Mouse (Mus musculus) lung, embryonic 15.5 days (tissue): ENCODE results near the gene Zfp931. TPM values are rescaled to one million over a fixed set of nuclear protein-coding genes. Genes with fewer than 3 reads are reported as not detected.
A peak's percentile ranks its signal among the peaks of the same experiment; 100 is the strongest.
"Not testable (repeated sequence)": the region's sequence is repeated elsewhere in the genome, so short reads cannot be mapped to it uniquely, and the experiment has no call there.

Experiments
- ATAC-seq: fragments of 200-750 bp; cut with Nextera tagmentation; 2 replicates; pipeline ENCODE4 v1.8.0; 2017; ENCODE audit warnings: moderate number of reproducible peaks, borderline replicate concordance; ENCODE audit not compliant: low FRiP score, low TSS enrichment; ENCODE audit errors: extremely low read depth
- H3K27ac ChIP-seq: fragments of 300-500 bp; sonication (generic); 2 replicates; pipeline ENCODE4 v1.5.1; 2015; ENCODE audit warnings: moderate library complexity, mild to moderate bottlenecking, inconsistent platforms
- H3K27me3 ChIP-seq: fragments of 300-500 bp; sonication (generic); 2 replicates; pipeline ENCODE4 v1.6.1; 2015; ENCODE audit warnings: inconsistent platforms
- H3K36me3 ChIP-seq: fragments of 300-500 bp; sonication (generic); 2 replicates; pipeline ENCODE4 v1.6.1; 2015; ENCODE audit warnings: inconsistent platforms
- H3K4me1 ChIP-seq: fragments of 300-500 bp; sonication (generic); 2 replicates; pipeline ENCODE4 v1.6.1; 2015; ENCODE audit warnings: inconsistent platforms
- H3K4me2 ChIP-seq: fragments of 300-500 bp; sonication (generic); 2 replicates; pipeline ENCODE4 v1.6.1; 2015; ENCODE audit warnings: inconsistent platforms, mild to moderate bottlenecking, moderate library complexity
- H3K4me3 ChIP-seq: fragments of 300-500 bp; sonication (generic); 2 replicates; pipeline ENCODE4 v1.5.1; 2015; ENCODE audit warnings: mild to moderate bottlenecking, inconsistent platforms
- H3K9ac ChIP-seq: fragments of 300-500 bp; sonication (generic); 2 replicates; pipeline ENCODE4 v1.6.1; 2015; ENCODE audit warnings: inconsistent platforms
- H3K9me3 ChIP-seq: fragments of 300-500 bp; sonication (generic); 2 replicates; pipeline ENCODE4 v1.6.1; 2016; ENCODE audit warnings: inconsistent platforms
- WGBS: fragments of 180-500 bp; shearing (Covaris S2); methylation state at CpG from one replicate; pipeline ENCODE4 v1.1.7; 2015; 5-methylcytosine and 5-hydroxymethylcytosine counted together
- polyA plus RNA-seq: library from polyadenylated mRNA; unstranded; fragments of >200 nt; fragmentation: Nextera tagmentation; extraction: Ambion mirVana; gene quantifications from 2 replicates; pipeline ENCODE4 v1.2.1, GENCODE M21; 2015

Zfp931 gene
- polyA plus RNA-seq, 1 experiment from 2014 or later, result 18.6 TPM

DNA sequence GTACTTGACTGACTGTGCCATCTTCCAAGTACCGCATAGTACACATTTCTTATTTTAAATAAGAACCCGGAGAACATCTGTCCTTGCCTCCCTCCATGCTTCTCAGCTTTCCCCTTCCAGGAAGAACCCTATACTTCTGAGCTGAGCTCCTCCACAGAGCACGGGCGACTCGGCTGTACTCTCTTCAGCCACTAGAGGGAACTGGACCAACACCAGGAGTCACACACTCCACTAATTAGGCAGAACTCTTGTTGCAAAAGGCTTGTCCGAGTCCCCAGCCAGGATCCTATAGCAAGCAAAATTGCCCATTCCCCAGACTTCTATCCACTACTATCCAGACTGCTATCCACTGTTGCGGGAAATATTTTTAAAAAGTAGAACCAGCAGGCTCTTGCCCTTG, 23.7 kb upstream of the Zfp931 start:
- no peaks in the 10 kb centered on the region for H3K4me1 ChIP-seq
- ATAC-seq, result peak; percentile 70; the same call in 1 of the 2 replicates
- no peak overlapping the region for H3K9ac ChIP-seq
- H3K27ac ChIP-seq, result no peak overlapping the region
- H3K4me2 ChIP-seq, result no peak overlapping the region
- H3K36me3 ChIP-seq, result no peaks in the 10 kb centered on the region
- no peak overlapping the region for H3K4me3 ChIP-seq
- WGBS, result 9% methylated on average over 7 of the region's 7 CpGs
- H3K9me3 ChIP-seq, result no peaks in the 10 kb centered on the region
- H3K27me3 ChIP-seq, result no peaks in the 10 kb centered on the region

DNA sequence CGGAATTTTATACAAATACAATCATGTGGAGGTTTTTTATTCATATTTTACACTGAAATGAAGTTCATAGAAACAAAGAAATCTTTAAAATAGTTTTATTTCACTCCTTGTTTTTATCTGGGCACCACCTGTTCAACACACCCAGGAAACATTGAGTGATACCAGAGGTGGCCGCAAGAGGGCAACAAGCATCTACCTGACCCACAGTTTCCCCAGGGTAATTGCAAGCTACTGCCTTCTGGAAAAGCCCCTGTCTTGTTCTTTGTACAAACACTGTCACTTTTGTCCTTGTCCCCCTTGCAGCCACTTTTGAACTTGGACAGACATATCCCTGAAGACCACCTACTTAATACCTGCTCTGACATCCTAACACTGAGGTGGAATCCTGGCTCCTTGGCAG, 19.7 kb upstream of the Zfp931 start:
- 13% methylated on average over 2 of the region's 2 CpGs for WGBS
- Histone ChIP-seq H3K9ac (no peak overlapping the region), H3K27ac (no peak overlapping the region), H3K4me3 (no peak overlapping the region), H3K27me3 (no peaks in the 10 kb centered on the region), H3K9me3 (no peaks in the 10 kb centered on the region), H3K36me3 (no peaks in the 10 kb centered on the region), H3K4me1 (no peaks in the 10 kb centered on the region), H3K4me2 (no peak overlapping the region)
- no peak for ATAC-seq

DNA sequence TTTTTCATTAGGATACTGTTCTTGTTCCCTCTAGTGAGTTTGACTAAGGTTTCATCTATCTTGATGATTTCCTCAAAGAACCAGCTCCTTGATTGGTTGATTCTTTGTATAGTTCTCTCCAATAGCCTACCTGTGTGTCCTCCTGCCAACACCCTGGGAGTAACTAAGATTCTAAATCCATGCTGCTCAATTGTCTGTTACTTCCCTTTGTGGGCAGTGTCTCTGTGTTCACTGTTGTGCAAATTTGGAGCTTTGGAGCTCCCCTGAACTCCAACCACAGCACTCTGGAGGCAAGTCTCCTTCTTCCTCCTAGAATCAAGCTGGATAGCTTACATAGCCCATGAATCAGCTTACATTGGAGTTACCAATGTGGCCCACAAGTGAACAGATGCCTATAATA, 11.3 kb upstream of the Zfp931 start:
- Histone ChIP-seq H3K4me3 (no peak overlapping the region), H3K27me3 (no peaks in the 10 kb centered on the region), H3K9ac (no peak overlapping the region), H3K4me1 (no peaks in the 10 kb centered on the region), H3K36me3 (no peaks in the 10 kb centered on the region), H3K9me3 (no peaks in the 10 kb centered on the region), H3K4me2 (no peak overlapping the region), H3K27ac (no peak overlapping the region)
- no peak for ATAC-seq

DNA sequence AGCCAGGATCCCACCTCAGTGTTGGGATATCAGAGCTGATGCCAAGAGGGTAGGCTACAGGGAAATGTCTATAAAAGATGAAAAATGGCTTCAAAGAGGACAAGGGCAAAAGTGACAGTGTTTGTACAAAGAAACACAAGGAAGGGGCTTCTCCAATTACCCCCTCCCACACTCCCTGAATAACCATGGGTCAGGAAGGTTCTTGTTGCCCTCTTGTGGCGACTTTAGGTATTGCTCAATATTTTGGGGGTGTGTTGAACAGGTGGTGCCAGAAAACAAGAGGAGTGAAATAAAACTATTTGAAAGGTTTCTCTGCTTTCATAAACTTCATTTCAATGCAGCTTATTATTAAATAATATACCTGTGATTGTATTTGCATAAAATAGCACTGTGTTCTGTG, 20.1 kb downstream of the Zfp931 start:
- Histone ChIP-seq H3K27ac (no peak overlapping the region), H3K4me1 (no peaks in the 10 kb centered on the region), H3K4me3 (no peak overlapping the region), H3K9ac (no peak overlapping the region), H3K9me3 (no peaks in the 10 kb centered on the region), H3K4me2 (no peak overlapping the region), H3K36me3 (peaks cover 5% of the 10 kb centered on the region; the same call in 1 of the 2 replicates), H3K27me3 (no peaks in the 10 kb centered on the region)
- no peak for ATAC-seq
- WGBS, result 8% methylated on average over 1 of the region's 1 CpGs

DNA sequence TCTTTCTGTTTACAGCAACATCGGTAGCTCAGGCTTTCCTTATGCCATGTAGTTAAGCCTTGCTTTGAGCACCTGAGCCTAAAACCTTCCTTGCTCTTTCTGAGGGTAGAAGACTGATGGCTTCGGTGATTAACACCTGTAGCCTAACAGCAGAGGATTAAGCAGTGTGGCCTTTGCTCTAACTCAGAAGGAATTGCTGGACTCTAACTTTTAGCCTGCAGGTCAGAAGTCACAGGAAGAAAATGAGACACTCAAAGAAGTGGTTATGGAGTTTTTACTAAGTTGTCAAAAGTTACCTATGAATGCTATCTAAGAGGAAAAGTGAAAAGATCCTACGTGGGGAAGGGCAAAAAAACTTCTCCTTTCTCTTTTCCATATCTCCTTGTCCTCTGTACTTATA, 50.7 kb downstream of the Zfp931 start:
- not testable (repeated sequence) for H3K9ac ChIP-seq, H3K27me3 ChIP-seq, H3K4me1 ChIP-seq, H3K9me3 ChIP-seq, ATAC-seq, H3K27ac ChIP-seq, H3K4me3 ChIP-seq, H3K36me3 ChIP-seq, H3K4me2 ChIP-seq
- WGBS, result 86% methylated on average over 3 of the region's 3 CpGs

DNA sequence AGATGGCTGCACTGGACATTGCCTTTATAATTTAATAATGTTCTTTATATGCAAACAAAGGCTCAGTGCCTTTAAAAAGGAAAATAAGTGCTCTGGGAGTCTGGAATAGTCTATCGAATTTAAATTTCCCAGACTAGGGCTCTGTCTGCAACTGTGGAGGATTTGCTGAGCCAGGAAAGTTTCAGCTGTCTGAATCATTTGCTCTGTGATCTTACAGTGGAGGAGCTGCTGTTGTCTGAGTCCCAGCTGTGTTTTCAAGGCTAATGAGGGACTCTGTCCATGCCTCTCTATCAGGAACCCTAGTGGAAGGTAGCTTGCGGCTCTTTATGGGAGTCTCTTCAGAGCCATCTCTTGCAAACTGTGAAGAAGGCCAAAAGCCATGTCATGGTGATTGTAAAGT, 54.4 kb downstream of the Zfp931 start:
- not testable (repeated sequence) for H3K27me3 ChIP-seq, ATAC-seq, H3K4me1 ChIP-seq, H3K27ac ChIP-seq, H3K9me3 ChIP-seq, H3K36me3 ChIP-seq
- H3K9ac ChIP-seq, result peak overlapping the region; percentile 64
- 8% methylated on average over 2 of the region's 2 CpGs for WGBS
- peak overlapping the region; percentile 63 for H3K4me3 ChIP-seq
- H3K4me2 ChIP-seq, result peak overlapping the region; percentile 56

DNA sequence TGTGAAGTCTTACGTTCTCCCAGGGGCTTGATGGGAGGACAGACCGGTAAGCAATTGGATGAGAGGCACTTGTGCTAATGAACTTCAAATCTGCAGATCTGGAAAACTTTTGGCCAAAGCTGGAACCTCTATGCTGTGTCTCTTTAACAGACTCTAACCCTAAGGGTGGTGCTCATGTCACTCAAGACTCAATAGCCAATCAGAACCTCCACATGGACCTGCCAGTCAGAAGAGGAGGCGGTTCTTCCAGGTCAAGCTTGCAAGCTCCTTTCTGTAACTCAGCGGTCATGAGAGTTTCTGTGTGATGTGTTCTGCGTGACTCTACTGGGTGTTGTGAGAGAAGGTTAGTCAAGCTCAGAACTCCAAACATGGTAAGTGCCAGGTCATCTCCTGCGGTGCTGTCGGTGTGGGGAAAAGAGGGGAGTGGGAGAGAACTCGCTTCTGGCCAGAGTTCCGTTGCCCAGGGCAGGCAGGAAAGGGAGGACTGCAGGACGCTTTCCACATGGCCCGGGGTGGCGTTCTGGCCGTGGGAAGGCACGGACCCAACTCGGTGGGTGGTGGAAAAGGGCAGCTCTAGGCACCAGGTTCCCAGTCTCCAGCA, 55.2 kb downstream of the Zfp931 start, which contains the start of gene Zfp971:
TSS of gene Zfp971 (plus strand) at position 274 of the 601 bp plus-strand sequence.
- Histone ChIP-seq H3K9ac (peak within 1 kb of the TSS; percentile 64), H3K4me2 (peak within 1 kb of the TSS; percentile 56), H3K4me3 (peak within 1 kb of the TSS; percentile 63)
- not testable (repeated sequence) for H3K9me3 ChIP-seq, H3K4me1 ChIP-seq, H3K36me3 ChIP-seq, H3K27me3 ChIP-seq, ATAC-seq, H3K27ac ChIP-seq
- WGBS, result under 1% methylated on average over 14 of the region's 15 CpGs

DNA sequence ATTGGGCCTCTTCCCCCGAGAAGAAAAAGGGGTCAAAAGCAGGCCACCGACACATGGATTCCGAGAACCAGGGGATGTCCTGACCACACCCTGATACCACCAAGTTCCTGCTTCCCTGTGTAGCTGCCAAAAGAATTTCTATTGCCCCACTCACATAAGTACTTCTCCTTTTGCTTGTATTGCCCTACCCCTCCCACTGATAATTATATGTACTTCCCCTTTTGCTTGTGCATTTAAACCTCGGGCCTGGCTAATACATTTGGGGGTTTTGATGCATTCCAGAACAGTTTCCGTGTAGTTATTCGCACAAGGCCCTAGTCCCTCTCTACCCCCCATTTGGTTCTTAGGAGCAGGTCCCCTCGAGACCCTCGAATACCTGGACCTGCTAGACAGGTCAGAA, 57.5 kb downstream of the Zfp931 start:
- H3K36me3 ChIP-seq, ATAC-seq, H3K9me3 ChIP-seq, H3K4me1 ChIP-seq, H3K27ac ChIP-seq, H3K4me3 ChIP-seq, H3K27me3 ChIP-seq, H3K9ac ChIP-seq, H3K4me2 ChIP-seq: not testable (repeated sequence)
- 79% methylated on average over 8 of the region's 8 CpGs for WGBS

DNA sequence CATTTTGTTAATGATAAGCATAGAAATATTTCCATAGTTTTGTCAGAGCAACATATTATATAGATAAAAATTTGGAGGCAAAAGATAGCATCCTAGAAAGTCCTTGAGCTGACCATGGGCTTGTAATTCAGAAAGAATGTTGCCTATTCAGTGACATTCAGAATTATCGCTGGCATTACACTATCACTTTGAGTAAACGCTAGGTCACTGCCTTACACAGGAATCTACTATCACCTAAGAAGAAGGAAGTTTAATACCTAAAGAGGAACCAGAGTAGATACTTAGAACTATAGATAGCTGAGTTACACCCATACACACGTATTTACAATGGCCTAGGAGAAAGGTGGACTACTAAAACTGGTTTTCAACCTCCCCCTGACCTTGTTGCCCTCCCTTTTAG, 58.8 kb downstream of the Zfp931 start:
- not testable (repeated sequence) for ATAC-seq, H3K9ac ChIP-seq, H3K9me3 ChIP-seq, H3K4me3 ChIP-seq, H3K27me3 ChIP-seq, H3K4me2 ChIP-seq, H3K4me1 ChIP-seq, H3K27ac ChIP-seq, H3K36me3 ChIP-seq
- WGBS, result 75% methylated on average over 3 of the region's 3 CpGs

Other genes with a start within 250 kb of the Zfp931 start
- gene Gm14325, start 238.1 kb downstream of the Zfp931 start, polyA plus RNA-seq, result 37.5 and 38.3 TPM in 2 replicates
- gene Gm14327, start 181.4 kb downstream of the Zfp931 start, polyA plus RNA-seq, result 3.6 and 4.5 TPM in 2 replicates
- gene Zfp972, start 152.9 kb downstream of the Zfp931 start, polyA plus RNA-seq, result 1.6 TPM in 1 of 2 replicates, not detected in the other
- gene Gm14326, start 121.2 kb downstream of the Zfp931 start, polyA plus RNA-seq, result 18.0 and 18.7 TPM in 2 replicates
- 12.1 and 15.1 TPM in 2 replicates for gene Zfp971, start 55.2 kb downstream of the Zfp931 start, polyA plus RNA-seq
- 0.62 and 0.93 TPM in 2 replicates for gene Phactr3, start 40.5 kb upstream of the Zfp931 start, polyA plus RNA-seq